Comparison of ENCODE assay signal across 17 mouse cellular contexts in the genomic region with DNA sequence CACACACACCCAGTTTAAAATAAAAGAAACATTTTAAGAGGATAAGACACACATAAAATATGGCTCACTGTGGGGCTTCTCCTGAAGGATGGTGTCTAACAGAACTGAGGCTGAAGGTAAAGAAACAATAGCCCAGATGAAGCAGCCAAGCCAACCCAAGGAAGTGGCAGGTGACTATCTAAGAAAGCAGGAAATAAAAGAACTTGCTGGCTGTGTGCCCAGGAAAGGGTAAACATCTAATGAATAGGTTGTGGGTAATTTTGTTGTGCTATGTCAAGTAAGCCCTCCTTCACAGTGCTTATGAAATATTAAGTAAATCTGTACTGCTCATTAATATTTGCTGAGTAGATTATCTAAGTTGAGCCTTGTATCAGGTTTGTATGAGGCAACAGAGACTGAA.
"Had no signal": no experiment of that assay in that cellular context is flagged by ENCODE, and none has a peak within 500 bp of the region (broad histone marks: within the 10 kb centered on the region; RNA-seq: fewer than 3 reads in every experiment).

No protein-coding gene starts in this region.

- H3K4me1 ChIP-seq: liver, embryonic 13.5 days; liver, embryonic 15.5 days; megakaryocyte, embryonic 14.5 days; midbrain, embryonic 13.5 days; midbrain, embryonic 15.5 days; neural tube, embryonic 12.5 days; stomach, embryonic 15.5 days had no signal

- H3K27ac ChIP-seq: liver, embryonic 13.5 days; liver, embryonic 15.5 days; macrophage; midbrain, embryonic 13.5 days; midbrain, embryonic 15.5 days; neural tube, embryonic 12.5 days; stomach, embryonic 15.5 days had no signal

- H3K9me3 ChIP-seq: liver, embryonic 13.5 days; liver, embryonic 15.5 days; midbrain, embryonic 13.5 days; midbrain, embryonic 15.5 days; neural tube, embryonic 12.5 days; stomach, embryonic 15.5 days had no signal

- ATAC-seq: liver, postnatal 0 days; midbrain, embryonic 13.5 days; midbrain, embryonic 15.5 days had no signal

- H3K9ac ChIP-seq: liver, embryonic 13.5 days; liver, embryonic 15.5 days; liver, postnatal 0 days; midbrain, embryonic 13.5 days; midbrain, embryonic 15.5 days; neural tube, embryonic 12.5 days; stomach, embryonic 15.5 days had no signal

- H3K4me3 ChIP-seq: liver, embryonic 13.5 days; liver, embryonic 15.5 days; megakaryocyte, embryonic 14.5 days; midbrain, embryonic 13.5 days; midbrain, embryonic 15.5 days; neural tube, embryonic 12.5 days; stomach, embryonic 15.5 days had no signal

- H3K36me3 ChIP-seq: liver, embryonic 13.5 days; liver, embryonic 15.5 days; midbrain, embryonic 13.5 days; midbrain, embryonic 15.5 days; neural tube, embryonic 12.5 days; stomach, embryonic 15.5 days had no signal

- H3K27me3 ChIP-seq: liver, embryonic 13.5 days; liver, embryonic 15.5 days; megakaryocyte, embryonic 14.5 days; midbrain, embryonic 13.5 days; midbrain, embryonic 15.5 days; neural tube, embryonic 12.5 days; stomach, embryonic 15.5 days had no signal

- H3K4me2 ChIP-seq: liver, embryonic 11.5 days; liver, embryonic 13.5 days; liver, embryonic 15.5 days; midbrain, embryonic 11.5 days; midbrain, embryonic 13.5 days; midbrain, embryonic 15.5 days; neural tube, embryonic 12.5 days; stomach, embryonic 15.5 days had no signal

- DNase-seq: liver; liver, embryonic 13.5 days; liver, postnatal 0 days; lung, postnatal 10 days; right cerebral cortex, postnatal 14 days; thymus, adult 18-20 months; thymus, postnatal 14 days; thymus, postnatal 36 days had no signal
